Mouse (Mus musculus) intestine, embryonic 14.5 days (tissue): Measurements from ENCODE around the gene Stox2. TPM values are rescaled to one million over a fixed set of nuclear protein-coding genes. Genes with fewer than 3 reads are reported as not detected.

Experiments
- ATAC-seq: fragments of 200-750 bp; cut with Nextera tagmentation; replicated peaks from 2 replicates; pipeline ENCODE4 v1.8.0; 2017; ENCODE audit warnings: low read depth, moderate number of reproducible peaks, moderate TSS enrichment, moderate library complexity; ENCODE audit not compliant: low FRiP score, low TSS enrichment
- DNase-seq: peaks from one replicate; pipeline ENCODE4 v3.0.0-alpha.2; 2018; ENCODE audit warnings: low spot score
- H3K27ac ChIP-seq: fragments of 300-500 bp; sonication (generic); 2 replicates; pipeline ENCODE4 v1.5.1; 2014; ENCODE audit warnings: low read depth, mild to moderate bottlenecking, control low read depth
- H3K27me3 ChIP-seq: fragments of 300-500 bp; sonication (generic); replicated peaks from 2 replicates; pipeline ENCODE4 v1.6.1; 2014; ENCODE audit warnings: low read length, control low read depth; ENCODE audit not compliant: control insufficient read depth, insufficient read depth
- H3K36me3 ChIP-seq: fragments of 300-500 bp; sonication (generic); 2 replicates; pipeline ENCODE4 v1.6.1; 2014; ENCODE audit warnings: low read length, control low read depth; ENCODE audit not compliant: control insufficient read depth, insufficient read depth
- H3K4me1 ChIP-seq: fragments of 300-500 bp; sonication (generic); replicated peaks from 2 replicates; pipeline ENCODE4 v1.6.1; 2014; ENCODE audit warnings: low read length, control low read depth, mixed read lengths; ENCODE audit not compliant: control insufficient read depth, insufficient read depth
- H3K4me2 ChIP-seq: fragments of 300-500 bp; sonication (generic); 2 replicates; pipeline ENCODE4 v1.6.1; 2014; ENCODE audit warnings: low read length
- H3K4me3 ChIP-seq: fragments of 300-500 bp; sonication (generic); 2 replicates; pipeline ENCODE4 v1.5.1; 2014; ENCODE audit warnings: low read depth, low read length, control low read depth, mixed read lengths
- H3K9ac ChIP-seq: fragments of 300-500 bp; sonication (generic); 2 replicates; pipeline ENCODE4 v1.6.1; 2014; ENCODE audit warnings: mild to moderate bottlenecking, low read length
- H3K9me3 ChIP-seq: fragments of 300-500 bp; sonication (generic); 2 replicates; pipeline ENCODE4 v1.6.1; 2016; ENCODE audit warnings: low read length, control low read depth; ENCODE audit not compliant: control insufficient read depth
- WGBS: fragments of 180-500 bp; shearing (Covaris S2); extraction: QIAGEN DNeasy Blood & Tissue Kit; methylation state at CpG from one replicate; pipeline ENCODE4 v1.1.7; 2014; 5-methylcytosine and 5-hydroxymethylcytosine counted together
- polyA plus RNA-seq: library from polyadenylated mRNA; unstranded; fragments of >200 nt; fragmentation: Nextera tagmentation; extraction: Ambion mirVana; gene quantifications from 2 replicates; pipeline ENCODE4 v1.2.1, GENCODE M21; 2014

The Stox2 gene
- polyA plus RNA-seq, 1 experiment from 2014 or later: 10.6 TPM

DNA sequence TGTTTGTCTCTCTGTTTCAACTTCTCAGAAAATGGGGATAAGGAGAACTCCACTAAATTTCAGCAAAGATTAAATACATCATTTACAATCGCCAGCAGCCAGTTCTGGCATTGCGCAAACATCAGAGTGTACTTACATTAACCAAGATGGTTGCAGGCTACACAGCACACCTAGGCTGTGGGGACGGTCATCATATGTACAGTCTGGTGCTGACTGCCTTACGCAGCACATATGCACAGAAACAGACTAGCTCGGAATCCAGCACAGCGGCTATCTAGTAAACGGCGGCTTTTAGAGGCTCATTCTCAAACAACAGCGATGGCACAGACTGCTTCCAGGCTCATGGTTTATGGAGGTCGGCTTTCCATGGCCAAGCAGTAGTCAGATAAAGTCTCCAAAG is 54.3 kb downstream of the Stox2 start:
- no peaks in the 10 kb centered on the region for H3K27me3 ChIP-seq
- H3K4me1 ChIP-seq: no peaks in the 10 kb centered on the region
- 89% methylated on average over 10 of the region's 10 CpGs for WGBS
- H3K27ac ChIP-seq: no peak overlapping the region
- no peak for ATAC-seq
- no peak overlapping the region for H3K9ac ChIP-seq
- H3K4me3 ChIP-seq: no peak overlapping the region
- DNase-seq: no peak
- H3K9me3 ChIP-seq: no peaks in the 10 kb centered on the region
- H3K36me3 ChIP-seq: no peaks in the 10 kb centered on the region
- no peak overlapping the region for H3K4me2 ChIP-seq

DNA sequence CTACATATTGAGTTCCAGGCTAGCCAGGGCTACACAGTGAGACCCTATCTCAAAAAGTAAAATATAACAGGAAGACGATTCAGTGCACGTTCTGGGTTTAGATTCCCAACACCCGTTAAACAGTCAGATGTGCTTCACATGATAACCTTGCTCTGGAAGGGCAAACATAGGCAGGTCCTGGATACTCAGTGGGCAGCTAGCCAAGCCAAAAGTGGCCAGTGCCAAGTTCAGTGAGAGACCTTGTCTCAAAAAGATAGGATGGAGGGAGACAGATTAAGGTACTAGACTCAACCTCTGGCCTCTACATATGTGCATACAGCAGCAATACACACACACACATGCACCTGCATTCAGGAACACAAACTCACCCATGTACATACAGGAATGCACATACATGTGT is 56.7 kb downstream of the Stox2 start:
- WGBS: 75% methylated on average over 3 of the region's 3 CpGs
- Histone ChIP-seq H3K4me2 (no peak overlapping the region), H3K27ac (no peak overlapping the region), H3K27me3 (no peaks in the 10 kb centered on the region), H3K4me1 (no peaks in the 10 kb centered on the region), H3K9ac (no peak overlapping the region), H3K36me3 (no peaks in the 10 kb centered on the region), H3K4me3 (no peak overlapping the region), H3K9me3 (no peaks in the 10 kb centered on the region)
- DNase-seq (no peak), ATAC-seq (no peak)

DNA sequence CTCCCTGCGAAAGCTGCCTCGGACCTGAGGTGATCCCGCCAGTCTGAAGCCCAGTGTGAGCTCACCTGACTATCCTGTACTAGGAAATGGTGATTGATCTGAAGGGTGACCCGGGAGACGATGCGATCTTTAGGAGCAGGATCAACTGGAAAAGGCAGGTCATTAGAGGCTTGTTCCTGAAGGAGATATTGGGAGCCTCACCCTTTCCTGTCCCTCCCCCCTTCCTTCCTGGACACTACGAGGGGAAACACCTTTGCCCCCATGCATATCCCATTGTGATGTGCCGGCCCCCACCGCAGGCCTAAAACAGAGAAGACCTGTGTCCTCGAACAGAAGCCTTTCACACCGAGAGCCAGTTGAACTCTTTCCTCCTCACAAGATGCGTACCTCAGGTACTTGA is 58.0 kb downstream of the Stox2 start:
- no peak for DNase-seq
- WGBS: 80% methylated on average over 12 of the region's 12 CpGs
- H3K4me1 ChIP-seq: no peaks in the 10 kb centered on the region
- no peaks in the 10 kb centered on the region for H3K27me3 ChIP-seq
- no peaks in the 10 kb centered on the region for H3K9me3 ChIP-seq
- no peaks in the 10 kb centered on the region for H3K36me3 ChIP-seq
- H3K27ac ChIP-seq: no peak overlapping the region
- H3K9ac ChIP-seq: no peak overlapping the region
- no peak overlapping the region for H3K4me2 ChIP-seq
- H3K4me3 ChIP-seq: no peak overlapping the region
- ATAC-seq: no peak

- no peaks in the 10 kb centered on the region for H3K9me3 ChIP-seq
- no peaks in the 10 kb centered on the region for H3K4me1 ChIP-seq
- H3K36me3 ChIP-seq: no peaks in the 10 kb centered on the region
- ATAC-seq (no peak), DNase-seq (no peak)
- H3K27me3 ChIP-seq: no peaks in the 10 kb centered on the region
- H3K27ac ChIP-seq: no peak overlapping the region
- H3K4me2 ChIP-seq: no peak overlapping the region
- WGBS: 71% methylated on average over 1 of the region's 1 CpGs
- no peak overlapping the region for H3K4me3 ChIP-seq
- H3K9ac ChIP-seq: no peak overlapping the region
These were observed 60.4 kb downstream of the Stox2 start for GRCm38 (mm10) chr8:47385810-47386209.

DNA sequence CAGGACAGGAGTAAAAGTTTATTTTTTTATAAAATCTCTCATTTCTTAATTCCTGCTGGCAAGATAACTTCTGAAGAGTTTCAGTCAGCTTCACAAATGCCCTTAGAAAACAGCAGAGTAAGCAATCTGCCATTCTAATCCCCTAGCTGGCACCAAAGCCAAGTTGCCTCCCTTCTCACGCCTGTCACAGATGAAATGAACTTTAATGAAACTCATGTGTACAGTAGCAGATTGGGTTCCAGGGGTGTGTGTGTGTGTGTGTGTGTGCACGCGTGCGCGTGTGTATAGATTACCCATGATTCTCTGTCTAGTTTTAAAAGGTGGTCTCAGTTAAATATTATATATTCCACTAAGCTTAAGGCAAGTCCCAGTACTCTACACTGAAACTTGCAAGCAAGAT is 62.0 kb downstream of the Stox2 start:
- no peak for DNase-seq
- Histone ChIP-seq H3K9ac (no peak overlapping the region), H3K27me3 (no peaks in the 10 kb centered on the region), H3K4me3 (no peak overlapping the region), H3K4me2 (no peak overlapping the region), H3K27ac (no peak overlapping the region), H3K36me3 (no peaks in the 10 kb centered on the region), H3K4me1 (no peaks in the 10 kb centered on the region), H3K9me3 (no peaks in the 10 kb centered on the region)
- no peak for ATAC-seq
- WGBS: 95% methylated on average over 5 of the region's 5 CpGs

DNA sequence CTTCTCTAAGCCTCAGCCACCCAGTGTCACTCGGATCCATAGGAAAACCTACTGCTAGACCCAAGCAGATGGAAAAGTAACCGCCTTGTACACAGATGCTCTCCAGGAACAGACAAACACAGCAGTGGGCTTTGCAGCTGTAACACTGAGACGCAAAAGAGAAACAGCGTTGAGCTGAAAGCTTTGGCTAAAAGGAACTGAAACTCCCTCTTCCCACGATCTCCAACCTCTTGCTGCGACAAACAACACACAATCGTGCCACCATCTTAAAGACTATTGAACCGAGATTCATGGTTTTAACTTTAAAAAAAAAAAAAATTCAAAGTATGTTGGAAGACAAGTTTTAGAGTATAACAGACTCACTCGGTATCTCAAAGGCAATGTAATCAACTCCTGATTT is 62.5 kb downstream of the Stox2 start:
- Histone ChIP-seq H3K27me3 (no peaks in the 10 kb centered on the region), H3K4me2 (no peak overlapping the region), H3K27ac (no peak overlapping the region), H3K9me3 (no peaks in the 10 kb centered on the region), H3K9ac (no peak overlapping the region), H3K4me1 (no peaks in the 10 kb centered on the region), H3K36me3 (no peaks in the 10 kb centered on the region), H3K4me3 (no peak overlapping the region)
- no peak for ATAC-seq
- 90% methylated on average over 9 of the region's 9 CpGs for WGBS
- no peak for DNase-seq

- no peak overlapping the region for H3K27ac ChIP-seq
- WGBS: 62% methylated on average over 3 of the region's 3 CpGs
These were observed 64.9 kb downstream of the Stox2 start for GRCm38 (mm10) chr8:47381216-47381615.

GRCm38 (mm10) chr8:47380725-47381124 is 65.4 kb downstream of the Stox2 start:
- no peak for DNase-seq
- no peaks in the 10 kb centered on the region for H3K27me3 ChIP-seq
- no peaks in the 10 kb centered on the region for H3K4me1 ChIP-seq
- no peaks in the 10 kb centered on the region for H3K36me3 ChIP-seq
- no peak overlapping the region for H3K9ac ChIP-seq
- H3K27ac ChIP-seq: no peak overlapping the region
- no peak for ATAC-seq
- H3K4me3 ChIP-seq: no peak overlapping the region
- WGBS: 84% methylated on average over 6 of the region's 6 CpGs
- no peak overlapping the region for H3K4me2 ChIP-seq
- no peaks in the 10 kb centered on the region for H3K9me3 ChIP-seq

More at GRCm38 (mm10) chr8:47381216-47381615, 64.9 kb downstream of the Stox2 start:
- H3K4me1 ChIP-seq: no peaks in the 10 kb centered on the region
- no peak overlapping the region for H3K4me3 ChIP-seq
- H3K4me2 ChIP-seq: no peak overlapping the region
- no peaks in the 10 kb centered on the region for H3K9me3 ChIP-seq
- DNase-seq (no peak), ATAC-seq (no peak)
- H3K36me3 ChIP-seq: no peaks in the 10 kb centered on the region
- no peaks in the 10 kb centered on the region for H3K27me3 ChIP-seq
- no peak overlapping the region for H3K9ac ChIP-seq

- no peak overlapping the region for H3K9ac ChIP-seq
- no peak overlapping the region for H3K27ac ChIP-seq
- H3K4me3 ChIP-seq: no peak overlapping the region
- no peaks in the 10 kb centered on the region for H3K9me3 ChIP-seq
- ATAC-seq: no peak
- no peak for DNase-seq
- WGBS: 53% methylated on average over 3 of the region's 3 CpGs
- no peaks in the 10 kb centered on the region for H3K4me1 ChIP-seq
- H3K27me3 ChIP-seq: no peaks in the 10 kb centered on the region
- H3K4me2 ChIP-seq: no peak overlapping the region
- H3K36me3 ChIP-seq: no peaks in the 10 kb centered on the region
These were observed 66.1 kb downstream of the Stox2 start for GRCm38 (mm10) chr8:47380075-47380474.
